Mouse (Mus musculus): ENCODE results near the gene Psmd4. TPM values are rescaled to one million over a fixed set of nuclear protein-coding genes. Genes with fewer than 3 reads are reported as not detected.

Gene Psmd4
- polyA plus RNA-seq (2017; shearing (Covaris generic)), result 289 TPM

DNA sequence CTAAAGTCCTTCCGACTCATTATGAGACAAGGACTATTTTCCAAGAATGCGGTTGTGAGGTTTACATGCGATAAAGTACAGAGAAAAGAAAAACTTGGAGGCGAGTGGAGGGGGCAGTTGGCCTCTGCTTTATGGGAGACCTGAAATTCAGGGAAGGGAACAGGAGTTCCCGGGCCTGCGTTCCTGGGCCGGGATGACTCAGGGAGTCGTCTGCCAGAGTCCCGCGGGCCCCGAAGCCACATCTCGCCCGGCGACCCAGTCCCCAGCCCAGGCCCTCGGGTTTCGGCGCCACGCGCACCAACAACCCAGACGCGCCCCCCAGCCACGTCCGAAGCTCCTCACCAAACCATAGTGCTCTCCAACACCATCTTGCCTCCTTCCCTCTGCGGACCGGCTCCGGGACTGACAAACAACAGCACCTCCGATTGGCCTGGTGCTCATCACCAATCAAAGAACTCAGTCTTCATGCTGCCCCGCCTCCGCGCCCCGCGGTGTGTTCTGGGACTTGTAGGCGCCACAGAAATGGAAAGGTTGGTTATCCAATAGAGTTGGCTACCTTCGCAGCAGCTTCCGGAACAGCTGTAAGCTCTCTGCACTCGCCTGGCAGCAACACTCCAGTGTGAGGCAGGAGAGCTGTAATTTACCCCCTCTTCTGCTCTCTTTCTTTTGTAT is at the start of gene Psmd4:
TSS of gene Psmd4 (minus strand) at position 449 of the 672 bp plus-strand sequence.

DNA sequence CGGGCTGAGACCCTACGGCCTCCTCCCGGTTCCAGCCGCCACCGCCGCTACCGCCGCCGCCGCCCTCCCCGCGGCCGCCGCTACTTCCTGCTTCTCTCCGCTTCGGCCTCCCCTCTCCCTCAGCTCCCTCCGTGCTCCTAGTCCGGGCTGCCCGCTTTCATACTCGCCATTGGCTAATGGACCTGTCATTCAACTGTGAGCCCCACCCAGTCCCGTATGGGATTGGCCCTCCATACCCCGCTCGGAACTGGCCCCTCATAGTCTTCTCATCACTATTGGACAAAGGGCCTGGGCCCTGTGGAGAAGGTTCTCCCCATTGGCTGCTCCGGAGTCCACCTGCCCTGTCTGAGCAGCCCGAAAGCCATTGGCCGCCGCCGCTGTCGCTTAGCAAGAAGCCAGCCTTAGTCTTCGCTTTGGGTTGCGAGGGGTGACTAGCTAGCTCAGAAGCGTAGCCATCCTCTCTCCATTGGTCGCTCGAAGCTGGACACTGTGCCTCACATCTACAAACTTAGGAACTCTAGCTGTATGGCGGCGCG is 27.0 kb downstream of the Psmd4 start, which contains the start of gene Zfp687:
TSS of gene Zfp687 (minus strand) at position 112 of the 536 bp plus-strand sequence.

Other genes starting within 250 kb of the Psmd4 start
- 17.2 TPM for gene Pogz, start 205.0 kb downstream of the Psmd4 start, polyA plus RNA-seq (2017; shearing (Covaris generic))
- 221 TPM for gene Psmb4, start 155.7 kb downstream of the Psmd4 start, polyA plus RNA-seq (2017; shearing (Covaris generic))
- 0.55 TPM for gene Selenbp1, start 109.6 kb downstream of the Psmd4 start, polyA plus RNA-seq (2017; shearing (Covaris generic))
- 15.9 TPM for gene Rfx5, start 88.5 kb downstream of the Psmd4 start, polyA plus RNA-seq (2017; shearing (Covaris generic))
- gene Pi4kb, start 67.9 kb downstream of the Psmd4 start, polyA plus RNA-seq (2017; shearing (Covaris generic)), result 17.4 TPM
- gene Zfp687, start 27.2 kb downstream of the Psmd4 start, polyA plus RNA-seq (2017; shearing (Covaris generic)), result 42.4 TPM
- gene Pip5k1a, start 64.3 kb upstream of the Psmd4 start, polyA plus RNA-seq (2017; shearing (Covaris generic)), result 31.1 TPM
- 82.6 TPM for gene Vps72, start 68.4 kb upstream of the Psmd4 start, polyA plus RNA-seq (2017; shearing (Covaris generic))
- 1.4 TPM for gene Tmod4, start 81.9 kb upstream of the Psmd4 start, polyA plus RNA-seq (2017; shearing (Covaris generic))
- gene Scnm1, start 91.4 kb upstream of the Psmd4 start, polyA plus RNA-seq (2017; shearing (Covaris generic)), result 58.6 TPM
- 29.5 TPM for gene Lysmd1, start 91.5 kb upstream of the Psmd4 start, polyA plus RNA-seq (2017; shearing (Covaris generic))
- gene Tnfaip8l2, start 99.7 kb upstream of the Psmd4 start, polyA plus RNA-seq (2017; shearing (Covaris generic)), result 282 TPM
- 1.2 TPM for gene Sema6c, start 117.8 kb upstream of the Psmd4 start, polyA plus RNA-seq (2017; shearing (Covaris generic))
- gene Gabpb2, start 175.3 kb upstream of the Psmd4 start, polyA plus RNA-seq (2017; shearing (Covaris generic)), result 22.4 TPM
- 307 TPM for gene Cdc42se1, start 186.1 kb upstream of the Psmd4 start, polyA plus RNA-seq (2017; shearing (Covaris generic))
- 8.7 TPM for gene Mllt11, start 189.6 kb upstream of the Psmd4 start, polyA plus RNA-seq (2017; shearing (Covaris generic))
- 0.77 TPM for gene Gm128, start 199.0 kb upstream of the Psmd4 start, polyA plus RNA-seq (2017; shearing (Covaris generic))
- gene Bnipl, start 208.6 kb upstream of the Psmd4 start, polyA plus RNA-seq (2017; shearing (Covaris generic)), result not detected
- 27.4 TPM for gene Mindy1, start 238.7 kb upstream of the Psmd4 start, polyA plus RNA-seq (2017; shearing (Covaris generic))
- 8.4 TPM for gene Prune1, start 239.5 kb upstream of the Psmd4 start, polyA plus RNA-seq (2017; shearing (Covaris generic))